Mouse (Mus musculus) megakaryocyte, embryonic 14.5 days (primary cell): ENCODE data around the gene Gm12216.

Experiments used
- FLI1 ChIP-seq: IDR thresholded peaks from 2 replicates; pipeline ENCODE4 v1.6.1; 2012; ENCODE audit warnings: low read length, inconsistent platforms, mixed read lengths
- GATA1 ChIP-seq: IDR thresholded peaks from 3 replicates; pipeline ENCODE4 v1.6.1; 2012; ENCODE audit warnings: mixed read lengths, low read length, inconsistent platforms, borderline replicate concordance

- TF ChIP-seq GATA1 (no peak), FLI1 (no peak)
Observed at GRCm38 (mm10) chr11:53813001-53813868, 45.8 kb downstream of the Gm12216 start.
